Mouse (Mus musculus) MEL (cell line): ENCODE data around the gene Acta2.

Source experiments
- BHLHE40 ChIP-seq: IDR thresholded peaks from 2 replicates; pipeline ENCODE4 v1.6.1; 2012; ENCODE audit warnings: low read depth, mild to moderate bottlenecking, inconsistent platforms, low read length, improper control_type of control experiment, borderline replicate concordance
- CHD1 ChIP-seq: IDR thresholded peaks from 2 replicates; pipeline ENCODE4 v1.6.1; 2012; ENCODE audit warnings: low read depth, mild to moderate bottlenecking, inconsistent platforms, low read length, improper control_type of control experiment
- CTCF ChIP-seq, 3 experiments: IDR thresholded peaks in 2 of 3; conservative IDR thresholded peaks in 1 of 3; 2 replicates each; pipeline ENCODE4 v1.5.1; 2011 to 2012; ENCODE audit warnings: low read length in 3 of 3, low read depth in 2 of 3, mild to moderate bottlenecking in 2 of 3, improper control_type of control experiment in 1 of 3, inconsistent platforms in 1 of 3, mixed read lengths in 1 of 3, moderate library complexity in 1 of 3; ENCODE audit not compliant: control insufficient read depth in 1 of 3, insufficient read depth in 1 of 3, poor library complexity in 1 of 3, severe bottlenecking in 1 of 3
- EP300 ChIP-seq, 2 experiments: IDR thresholded peaks; 2 replicates each; pipeline ENCODE4 v1.6.1; 2011; ENCODE audit warnings: improper control_type of control experiment in 2 of 2, low read length in 2 of 2, low read depth in 1 of 2, mild to moderate bottlenecking in 1 of 2
- KAT2A ChIP-seq: conservative IDR thresholded peaks from 2 replicates; pipeline ENCODE4 v1.6.1; 2012; ENCODE audit warnings: low read depth, low read length, improper control_type of control experiment, inconsistent platforms
- MEF2A ChIP-seq: IDR thresholded peaks from 2 replicates; pipeline ENCODE4 v1.6.1; 2014; ENCODE audit warnings: low read depth, mild to moderate bottlenecking, inconsistent platforms, low read length, improper control_type of control experiment; ENCODE audit not compliant: poor library complexity, insufficient replicate concordance, severe bottlenecking; ENCODE audit errors: extremely low read depth
- POLR2A ChIP-seq, 2 experiments: IDR thresholded peaks; 2 replicates each; pipeline ENCODE4 v1.6.1; 2011 to 2012; ENCODE audit warnings: low read length in 2 of 2, mild to moderate bottlenecking in 2 of 2, control low read depth in 1 of 2, improper control_type of control experiment in 1 of 2, low read depth in 1 of 2, moderate library complexity in 1 of 2; ENCODE audit not compliant: control insufficient read depth in 1 of 2, insufficient read depth in 1 of 2, poor library complexity in 1 of 2
- ZMIZ1 ChIP-seq: IDR thresholded peaks from 2 replicates; pipeline ENCODE4 v1.6.1; 2012; ENCODE audit warnings: low read depth, mild to moderate bottlenecking, inconsistent platforms, low read length, improper control_type of control experiment, moderate library complexity

- no peak for TF ChIP-seq CHD1
- TF ChIP-seq ZMIZ1 = no peak
- TF ChIP-seq MEF2A = no peak
- no peak for TF ChIP-seq BHLHE40
- no peak for TF ChIP-seq CTCF (IDR thresholded peaks at IDR 0.05 in 2 of 3, conservative IDR thresholded peaks at IDR 0.05 in 1 of 3; ENCODE audit: control insufficient read depth in 1 of 3, insufficient read depth in 1 of 3, low read depth in 2 of 3, low read length in 3 of 3, poor library complexity in 1 of 3, severe bottlenecking in 1 of 3)
- TF ChIP-seq KAT2A = no peak
- no peak for TF ChIP-seq EP300 (IDR thresholded peaks at IDR 0.05; ENCODE audit: low read depth in 1 of 2, low read length in 2 of 2)
- TF ChIP-seq POLR2A (IDR thresholded peaks at IDR 0.05; ENCODE audit: control insufficient read depth in 1 of 2, insufficient read depth in 1 of 2, low read depth in 1 of 2, low read length in 2 of 2, poor library complexity in 1 of 2) = no peak
Measured at GRCm38 (mm10) chr19:34242925-34243324, 12.5 kb downstream of the Acta2 start.
